Mouse (Mus musculus): ENCODE measurements around the gene Ccdc62.

The Ccdc62 gene

GRCm38 (mm10) chr5:123980521-123981249 is 50.2 kb downstream of the Ccdc62 start:
- DNase-seq (ENCODE audit: low spot score), result no peak

DNA sequence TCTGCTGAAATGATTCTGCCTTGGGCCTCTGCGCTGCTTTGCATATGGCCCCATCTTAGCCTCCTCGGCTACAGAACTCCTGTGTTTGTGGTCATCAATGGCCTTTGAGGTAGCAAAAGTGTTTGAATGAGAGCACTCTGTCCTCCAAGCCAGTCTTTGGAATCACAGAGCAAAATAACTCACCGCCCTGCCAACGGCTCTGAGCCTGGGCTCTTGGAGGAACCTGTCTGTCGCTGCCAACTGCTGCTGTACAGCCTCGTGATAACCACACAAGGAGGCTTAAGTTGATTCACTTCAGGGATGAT is 50.7 kb downstream of the Ccdc62 start:
- DNase-seq (ENCODE audit: low spot score), result no peak

DNA sequence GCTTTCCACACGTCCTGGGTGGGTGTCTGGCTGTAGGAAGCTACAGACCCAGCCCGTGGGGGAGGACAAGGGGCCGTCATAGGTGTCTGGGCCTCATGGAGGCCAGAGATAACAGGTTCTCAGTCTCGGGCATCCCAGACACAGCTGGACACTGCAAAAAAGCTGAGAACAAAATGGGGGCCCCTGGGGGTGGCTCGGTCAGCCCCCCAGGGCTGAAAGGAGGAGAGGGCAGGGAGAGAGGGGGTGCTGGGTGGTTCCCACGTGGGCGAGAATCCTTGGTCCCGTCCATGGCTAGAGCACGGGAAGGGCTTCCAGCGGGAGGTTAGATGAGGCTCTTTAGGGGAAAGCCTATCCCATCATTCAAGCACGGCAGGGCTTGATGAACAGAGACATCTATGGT is 52.4 kb downstream of the Ccdc62 start:
- no peak for DNase-seq (ENCODE audit: low spot score)

DNA sequence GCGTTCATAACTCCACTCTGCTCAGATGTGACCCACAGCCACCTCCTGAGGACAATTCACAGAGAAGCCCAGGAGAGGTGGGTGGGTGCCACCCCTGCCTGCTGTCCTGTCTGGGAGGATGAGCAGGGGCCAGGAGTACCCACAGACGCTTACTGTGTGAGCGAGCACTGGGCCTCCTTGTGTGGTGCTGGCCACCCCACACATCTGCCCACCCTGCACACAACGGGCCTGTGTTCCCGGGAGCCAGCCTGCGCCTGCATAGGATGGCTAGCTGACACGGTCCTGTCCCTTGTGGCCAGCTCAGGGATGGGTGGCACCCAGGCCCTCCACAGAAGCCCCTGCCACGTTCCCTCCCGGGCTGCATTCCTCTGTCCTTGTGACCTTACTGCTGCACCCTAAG is 55.0 kb downstream of the Ccdc62 start:
- no peak for DNase-seq (ENCODE audit: low spot score)

GRCm38 (mm10) chr5:123986925-123987324 is 56.4 kb downstream of the Ccdc62 start:
- no peak for DNase-seq (ENCODE audit: low spot score)

DNA sequence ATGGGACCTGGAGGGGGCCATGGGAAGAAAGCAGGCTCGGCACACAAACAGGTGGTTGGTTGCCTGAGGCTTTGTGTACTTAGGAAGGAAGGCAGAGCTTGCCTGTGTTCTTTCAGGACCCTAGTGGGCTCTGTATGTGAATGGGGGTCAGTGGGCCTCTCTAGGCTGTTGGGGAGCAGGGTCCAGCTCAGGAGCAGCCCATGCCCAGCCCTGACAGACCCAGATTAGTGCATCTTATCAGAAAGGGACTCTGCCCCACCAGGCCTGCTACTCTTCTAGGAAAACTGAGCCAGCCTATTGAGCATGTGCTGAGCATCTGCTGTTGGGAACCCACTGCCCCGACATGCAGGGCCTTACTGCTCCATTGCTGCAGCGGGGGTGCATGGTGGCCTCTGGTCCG is 57.0 kb downstream of the Ccdc62 start:
- DNase-seq (ENCODE audit: low spot score), result no peak

- DNase-seq (ENCODE audit: low spot score), result no peak
These were observed 59.7 kb downstream of the Ccdc62 start for GRCm38 (mm10) chr5:123989941-123990885.

- no peak for DNase-seq (ENCODE audit: low spot score)
These were observed 60.8 kb downstream of the Ccdc62 start for GRCm38 (mm10) chr5:123991321-123991720.

DNA sequence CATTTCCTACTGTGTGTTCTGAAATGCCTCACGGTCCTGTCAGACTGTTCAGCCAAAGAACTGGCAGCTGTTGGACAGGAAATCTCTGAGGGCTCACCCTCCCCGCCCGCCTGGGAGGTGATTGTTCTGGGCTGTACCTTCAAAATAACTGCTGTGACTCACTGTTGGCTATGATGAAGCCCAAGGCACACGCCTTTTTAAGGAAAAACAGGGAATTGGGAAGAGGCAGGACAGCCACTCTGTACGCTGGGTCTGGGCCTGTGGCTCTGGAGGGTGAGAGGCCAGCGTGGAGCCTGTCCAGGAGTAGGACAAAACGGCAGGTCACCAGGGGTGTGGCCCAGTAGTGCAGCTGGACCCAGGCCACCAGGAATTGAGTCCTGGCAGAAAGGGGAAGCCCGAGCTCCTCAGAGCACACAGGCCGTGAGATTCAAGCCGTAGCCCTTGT is 61.7 kb downstream of the Ccdc62 start:
- no peak for DNase-seq (ENCODE audit: low spot score)

GRCm38 (mm10) chr5:123992794-123993193 is 62.3 kb downstream of the Ccdc62 start:
- DNase-seq (ENCODE audit: low spot score), result peak; percentile 67

- no peak for DNase-seq (ENCODE audit: low spot score)
These were observed 63.0 kb downstream of the Ccdc62 start for GRCm38 (mm10) chr5:123993263-123994036.

DNA sequence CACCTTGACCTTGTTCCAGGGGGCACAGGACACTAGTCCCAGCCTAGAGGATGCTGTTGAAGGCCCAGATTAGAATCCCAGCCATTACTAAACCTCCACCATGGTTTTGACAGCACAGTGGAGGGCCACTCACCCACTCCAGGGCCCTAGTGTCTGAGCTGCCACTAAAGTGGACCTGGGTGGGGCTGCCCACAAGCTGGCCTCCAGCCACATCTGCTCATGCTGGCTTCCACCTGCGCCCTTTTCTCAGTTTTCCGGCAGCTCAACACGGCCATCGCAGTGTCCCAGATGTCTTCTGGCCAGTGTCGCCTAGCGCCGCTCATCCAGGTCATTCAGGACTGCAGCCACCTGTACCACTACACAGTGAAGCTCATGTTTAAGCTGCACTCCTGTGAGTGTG is 64.0 kb downstream of the Ccdc62 start:
- DNase-seq (ENCODE audit: low spot score), result no peak

DNA sequence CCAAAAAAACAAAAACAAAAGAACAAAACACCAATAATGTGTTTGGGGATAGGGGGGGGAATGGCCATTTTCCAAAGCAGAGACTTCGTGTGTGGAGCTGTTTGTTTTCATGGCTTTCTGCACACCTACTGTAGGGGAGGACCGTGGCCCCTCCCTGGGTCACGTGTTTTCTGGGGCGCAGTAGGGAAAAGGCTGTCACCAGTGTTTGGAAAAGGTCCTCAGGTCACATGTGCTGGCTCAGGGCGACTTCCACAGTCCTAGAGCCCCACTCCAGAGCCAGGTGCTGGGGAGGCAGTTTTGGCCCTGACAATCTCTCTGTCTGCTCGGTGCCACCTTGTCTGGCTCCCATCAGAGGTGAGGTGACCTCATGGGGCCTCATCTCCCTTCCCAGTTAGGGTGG is 64.9 kb downstream of the Ccdc62 start:
- no peak for DNase-seq (ENCODE audit: low spot score)

GRCm38 (mm10) chr5:123996194-123996593 is 65.7 kb downstream of the Ccdc62 start:
- no peak for DNase-seq (ENCODE audit: low spot score)

DNA sequence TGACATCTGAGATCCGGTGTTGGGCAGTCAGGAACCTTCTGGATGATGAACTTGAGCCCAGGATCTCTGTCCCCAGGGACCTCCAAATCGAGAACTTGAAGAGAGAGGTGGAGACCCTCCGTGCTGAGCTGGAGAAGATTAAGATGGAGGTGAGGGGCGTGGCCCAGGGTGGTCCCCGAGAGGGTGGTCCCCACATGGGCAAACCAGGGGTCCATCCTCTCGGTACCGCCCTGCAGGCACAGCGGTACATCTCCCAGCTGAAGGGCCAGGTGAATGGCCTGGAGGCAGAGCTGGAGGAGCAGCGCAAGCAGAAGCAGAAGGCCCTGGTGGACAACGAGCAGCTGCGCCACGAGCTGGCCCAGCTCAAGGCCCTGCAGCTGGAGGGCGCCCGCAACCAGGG is 66.2 kb downstream of the Ccdc62 start:
- DNase-seq (ENCODE audit: low spot score), result no peak

- no peak for DNase-seq (ENCODE audit: low spot score)
These were observed 66.8 kb downstream of the Ccdc62 start for GRCm38 (mm10) chr5:123997211-123997751.

- no peak for DNase-seq (ENCODE audit: low spot score)
These were observed 67.3 kb downstream of the Ccdc62 start for GRCm38 (mm10) chr5:123997811-123998210.

GRCm38 (mm10) chr5:123998370-123998769 is 67.9 kb downstream of the Ccdc62 start:
- DNase-seq (ENCODE audit: low spot score), result no peak

GRCm38 (mm10) chr5:124000824-124001223 is 70.3 kb downstream of the Ccdc62 start:
- DNase-seq (ENCODE audit: low spot score), result peak; percentile 76

GRCm38 (mm10) chr5:124001274-124001673 is 70.8 kb downstream of the Ccdc62 start:
- DNase-seq (ENCODE audit: low spot score), result no peak

DNA sequence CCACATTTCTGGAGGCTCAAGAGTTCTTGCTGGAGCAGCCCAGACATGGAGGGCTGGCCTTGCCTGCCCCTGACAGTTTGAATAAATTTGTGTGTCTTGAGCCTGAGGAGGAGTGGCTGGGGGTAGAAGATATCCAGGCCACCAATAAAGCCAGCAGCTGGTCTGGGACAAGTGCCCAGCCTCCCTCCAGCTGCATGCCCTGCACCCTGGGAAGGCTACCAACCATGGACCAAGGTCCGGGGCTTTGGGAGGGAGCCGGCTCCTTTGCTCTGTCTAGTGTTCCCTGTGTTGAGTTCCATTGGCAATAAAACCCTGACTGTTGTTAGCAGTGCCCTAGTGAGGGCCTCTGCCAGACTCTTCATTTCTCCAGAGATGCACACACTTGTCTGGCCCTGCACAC is 72.4 kb downstream of the Ccdc62 start:
- DNase-seq (ENCODE audit: low spot score), result no peak

DNA sequence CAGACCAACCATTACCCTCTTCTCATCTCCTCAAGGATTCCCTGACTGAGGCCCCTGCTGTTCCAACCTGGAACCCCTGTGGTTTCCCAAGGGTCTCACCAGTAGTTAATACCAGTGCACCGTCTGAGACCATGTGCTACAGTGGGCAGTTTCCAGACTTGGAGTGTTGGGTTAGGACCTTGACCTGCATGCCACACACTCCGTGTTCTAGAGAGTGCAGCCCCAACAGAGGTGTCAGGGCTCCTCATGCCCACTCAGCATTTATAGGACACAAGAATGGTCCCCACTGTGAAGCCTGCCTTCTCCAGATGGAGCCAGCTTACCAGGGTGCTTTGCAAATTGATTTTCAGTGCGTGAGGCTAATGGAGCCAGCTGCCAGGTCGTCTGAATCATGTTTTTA is 72.9 kb downstream of the Ccdc62 start:
- no peak for DNase-seq (ENCODE audit: low spot score)

Measured in yolk sac, embryonic 10.5 days (tissue).